Mouse (Mus musculus) spleen, adult 2 months (tissue): ENCODE data around the gene Rnf8.

ENCODE experiments used
- CTCF ChIP-seq: fragments of 200-500 bp; IDR thresholded peaks from 2 replicates; pipeline ENCODE4 v1.5.1; 2011; ENCODE audit warnings: mild to moderate bottlenecking, inconsistent platforms; ENCODE audit not compliant: insufficient read depth, insufficient read length, insufficient replicate concordance; ENCODE audit errors: extremely low read depth
- POLR2A ChIP-seq: fragments of 200-500 bp; IDR thresholded peaks from 2 replicates; pipeline ENCODE4 v1.6.1; 2011; ENCODE audit warnings: low read depth, low read length, inconsistent platforms

DNA sequence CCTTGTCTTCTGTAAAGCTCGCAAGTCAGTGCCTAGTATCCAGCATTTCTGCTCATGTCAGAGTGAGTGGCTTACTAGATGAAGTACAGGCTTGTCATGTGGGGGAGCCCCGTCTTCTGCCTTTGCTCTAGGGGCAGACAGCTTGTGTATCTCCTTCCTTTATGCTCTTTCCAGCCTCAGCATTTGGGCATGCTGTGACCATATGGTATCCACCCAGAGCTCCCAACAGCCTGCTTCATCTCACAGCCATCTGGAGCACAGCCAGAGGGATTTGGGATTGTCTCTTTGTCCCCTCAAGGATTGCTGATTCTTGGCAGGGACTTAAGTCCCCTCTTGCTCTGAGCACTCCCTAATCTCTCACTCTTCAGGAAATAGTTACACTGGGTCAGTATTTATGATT lies 65.6 kb downstream of the Rnf8 start:
- TF ChIP-seq CTCF = no peak
- no peak for TF ChIP-seq POLR2A
